Mouse (Mus musculus) brain, adult 2 months (tissue): ENCODE data around the gene 3110082J24Rik.

Experiments
- DNase-seq: peaks from one replicate; pipeline ENCODE4 v3.0.0; 2011; ENCODE audit warnings: low read depth, low spot score

Gene 3110082J24Rik

GRCm38 (mm10) chr5:30118018-30118417, 12.1 kb upstream of the 3110082J24Rik start:
- no peak for DNase-seq

- DNase-seq: no peak
Measured at GRCm38 (mm10) chr5:30115718-30116117, 9.8 kb upstream of the 3110082J24Rik start.

GRCm38 (mm10) chr5:30114761-30115140, 8.9 kb upstream of the 3110082J24Rik start:
- no peak for DNase-seq

- DNase-seq: peak; percentile 76
Measured at GRCm38 (mm10) chr5:30113881-30114760, 8.2 kb upstream of the 3110082J24Rik start.

GRCm38 (mm10) chr5:30112533-30113068, 6.7 kb upstream of the 3110082J24Rik start:
- DNase-seq: no peak

GRCm38 (mm10) chr5:30111771-30112170, 5.9 kb upstream of the 3110082J24Rik start:
- no peak for DNase-seq

- no peak for DNase-seq
Measured at GRCm38 (mm10) chr5:30111126-30111525, 5.2 kb upstream of the 3110082J24Rik start.

GRCm38 (mm10) chr5:30110371-30111060, 4.6 kb upstream of the 3110082J24Rik start:
- no peak for DNase-seq

- no peak for DNase-seq
Measured at GRCm38 (mm10) chr5:30109899-30110298, 4.0 kb upstream of the 3110082J24Rik start.

GRCm38 (mm10) chr5:30108233-30108632, 2.3 kb upstream of the 3110082J24Rik start:
- no peak for DNase-seq

GRCm38 (mm10) chr5:30107611-30108041, 1.7 kb upstream of the 3110082J24Rik start:
- DNase-seq: no peak

- DNase-seq: no peak
Measured at GRCm38 (mm10) chr5:30107186-30107585, 1.3 kb upstream of the 3110082J24Rik start.

- no peak for DNase-seq
Measured at GRCm38 (mm10) chr5:30106756-30107155, 870 bp upstream of the 3110082J24Rik start.

GRCm38 (mm10) chr5:30104841-30105667, 832 bp downstream of the 3110082J24Rik start, which contains the start of gene Garem2:
Gene Garem2 (plus strand): TSS chr5:30105161.
- no peak for DNase-seq

- DNase-seq: peak; percentile 65
Measured at GRCm38 (mm10) chr5:30104339-30104738, 1.5 kb downstream of the 3110082J24Rik start.

GRCm38 (mm10) chr5:30103340-30103739, 2.5 kb downstream of the 3110082J24Rik start:
- DNase-seq: no peak

GRCm38 (mm10) chr5:30098260-30098659, 7.6 kb downstream of the 3110082J24Rik start:
- no peak for DNase-seq

- DNase-seq: peak; percentile 87
Measured at GRCm38 (mm10) chr5:30095731-30096130, 10.2 kb downstream of the 3110082J24Rik start.

GRCm38 (mm10) chr5:30094399-30094798, 11.5 kb downstream of the 3110082J24Rik start:
- no peak for DNase-seq

- no peak for DNase-seq
Measured at GRCm38 (mm10) chr5:30092701-30093100, 13.2 kb downstream of the 3110082J24Rik start.
